Mouse (Mus musculus) forebrain, postnatal 0 days (tissue): ENCODE measurements around the gene 2810004N23Rik. TPM values are rescaled to one million over a fixed set of nuclear protein-coding genes. Genes with fewer than 3 reads are reported as not detected.

Experiments
- ATAC-seq: fragments of 200-750 bp; cut with Nextera tagmentation; 2 replicates; pipeline ENCODE4 v1.8.0; 2017; ENCODE audit warnings: mild to moderate bottlenecking, moderate library complexity
- DNase-seq: peaks from one replicate; pipeline ENCODE4 v3.0.0-alpha.2; 2015
- H3K27ac ChIP-seq: fragments of 300-500 bp; sonication (generic); 2 replicates; pipeline ENCODE4 v1.5.1; 2014; ENCODE audit warnings: low read depth, mild to moderate bottlenecking, antibody characterized with exemption, low read length, moderate library complexity, mixed read lengths
- H3K27me3 ChIP-seq: fragments of 300-500 bp; sonication (generic); 2 replicates; pipeline ENCODE4 v1.6.1; 2014; ENCODE audit warnings: mild to moderate bottlenecking, low read length, mixed read lengths; ENCODE audit not compliant: insufficient read depth
- H3K36me3 ChIP-seq: fragments of 300-500 bp; sonication (generic); 2 replicates; pipeline ENCODE4 v1.6.1; 2014; ENCODE audit warnings: mild to moderate bottlenecking, moderate library complexity; ENCODE audit not compliant: insufficient read depth
- H3K4me1 ChIP-seq: fragments of 300-500 bp; sonication (generic); 2 replicates; pipeline ENCODE4 v1.6.1; 2014; ENCODE audit warnings: antibody characterized with exemption; ENCODE audit not compliant: insufficient read depth
- H3K4me2 ChIP-seq: fragments of 300-500 bp; sonication (generic); 2 replicates; pipeline ENCODE4 v1.6.1; 2014; ENCODE audit warnings: low read depth, mild to moderate bottlenecking, moderate library complexity
- H3K4me3 ChIP-seq: fragments of 300-500 bp; sonication (generic); 2 replicates; pipeline ENCODE4 v1.5.1; 2014; ENCODE audit warnings: low read depth, low read length, mixed read lengths
- H3K9ac ChIP-seq: fragments of 300-500 bp; sonication (generic); 2 replicates; pipeline ENCODE4 v1.6.1; 2014; ENCODE audit warnings: mild to moderate bottlenecking
- H3K9me3 ChIP-seq: fragments of 300-500 bp; sonication (generic); 2 replicates; pipeline ENCODE4 v1.6.1; 2016; ENCODE audit warnings: low read length
- CTCF ChIP-seq: sonication (generic); IDR thresholded peaks from 2 replicates; pipeline ENCODE4 v1.5.1; 2016; ENCODE audit warnings: antibody characterized with exemption, control low read depth, low read depth
- WGBS: fragments of 180-500 bp; shearing (Covaris S2); extraction: QIAGEN DNeasy Blood & Tissue Kit; methylation state at CpG from one replicate; pipeline ENCODE4 v1.1.7; 2014; 5-methylcytosine and 5-hydroxymethylcytosine counted together
- polyA plus RNA-seq: library from polyadenylated mRNA; unstranded; fragments of >200 nt; fragmentation: Nextera tagmentation; extraction: Ambion mirVana; gene quantifications from 2 replicates; pipeline ENCODE4 v1.2.1, GENCODE M21; 2015
- total RNA-seq: library from RNA; depleted of rRNA; stranded (reverse); fragments of >200 nt; gene quantifications from 2 replicates; pipeline ENCODE4 v1.2.3, GENCODE M21; 2014

2810004N23Rik gene
- total and polyA plus RNA-seq, 2 experiments from 2014 or later, result 23.4 to 33.8 TPM

DNA sequence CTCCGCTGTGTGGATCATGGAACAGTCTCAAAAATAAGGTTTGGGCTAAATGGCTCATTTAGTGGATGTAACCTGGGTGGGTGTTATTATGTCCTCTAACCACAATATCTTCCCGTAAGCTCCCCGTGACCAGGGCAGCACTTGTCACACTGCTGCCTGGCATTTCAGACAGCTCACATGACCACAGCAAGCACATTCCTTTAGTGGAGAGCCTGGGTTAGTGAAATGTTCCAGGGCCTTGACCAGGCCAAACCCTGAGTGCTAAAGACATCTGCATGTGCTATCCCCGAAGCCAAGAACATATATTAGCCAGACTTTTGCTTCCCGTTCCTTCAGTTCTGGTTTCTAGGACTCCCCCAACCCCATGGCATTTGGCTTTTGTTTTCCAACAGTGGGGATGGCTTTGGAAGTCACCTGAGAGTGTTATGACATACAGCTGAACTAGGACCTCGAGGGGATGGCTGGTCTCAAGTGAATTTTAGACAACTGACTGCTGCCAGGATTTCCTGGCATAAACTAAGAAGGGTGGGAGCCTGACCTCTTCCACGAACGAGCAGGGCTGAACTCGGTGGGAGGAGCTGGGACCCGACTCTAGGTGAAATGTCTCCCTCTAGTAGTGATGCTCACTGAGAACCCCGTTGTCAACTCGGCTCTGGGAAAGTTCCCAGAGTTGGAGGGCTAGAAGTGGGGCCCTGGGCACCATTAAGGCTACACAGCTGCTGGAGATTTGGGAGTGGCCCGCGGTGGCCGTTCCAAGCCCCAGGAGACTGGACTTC is 29.3 kb downstream of the 2810004N23Rik start:
- DNase-seq (no peak), ATAC-seq (no peak)
- no peak for TF ChIP-seq CTCF
- no peaks in the 10 kb centered on the region for H3K9me3 ChIP-seq
- no peak overlapping the region for H3K27ac ChIP-seq
- H3K9ac ChIP-seq, result no peak overlapping the region
- H3K36me3 ChIP-seq, result peaks cover 34% of the 10 kb centered on the region
- H3K27me3 ChIP-seq, result no peaks in the 10 kb centered on the region
- no peak overlapping the region for H3K4me3 ChIP-seq
- no peak overlapping the region for H3K4me2 ChIP-seq
- 45% methylated on average over 15 of the region's 15 CpGs for WGBS
- no peaks in the 10 kb centered on the region for H3K4me1 ChIP-seq

GRCm38 (mm10) chr8:124831941-124832340 is 31.0 kb downstream of the 2810004N23Rik start:
- Histone ChIP-seq H3K27me3 (no peaks in the 10 kb centered on the region), H3K9me3 (no peaks in the 10 kb centered on the region), H3K4me1 (no peaks in the 10 kb centered on the region), H3K4me2 (no peak overlapping the region), H3K27ac (no peak overlapping the region), H3K4me3 (no peak overlapping the region), H3K9ac (no peak overlapping the region), H3K36me3 (peaks cover 45% of the 10 kb centered on the region)
- 85% methylated on average over 6 of the region's 6 CpGs for WGBS
- no peak for TF ChIP-seq CTCF
- no peak for DNase-seq
- no peak for ATAC-seq

- peaks cover 49% of the 10 kb centered on the region for H3K36me3 ChIP-seq
- H3K9me3 ChIP-seq, result no peaks in the 10 kb centered on the region
- H3K27ac ChIP-seq, result no peak overlapping the region
- DNase-seq, result no peak
- no peak for ATAC-seq
- H3K4me2 ChIP-seq, result no peak overlapping the region
- TF ChIP-seq CTCF, result no peak
- no peak overlapping the region for H3K4me3 ChIP-seq
- H3K4me1 ChIP-seq, result no peaks in the 10 kb centered on the region
- no peaks in the 10 kb centered on the region for H3K27me3 ChIP-seq
- WGBS, result 81% methylated on average over 6 of the region's 6 CpGs
- no peak overlapping the region for H3K9ac ChIP-seq
These were observed 31.4 kb downstream of the 2810004N23Rik start for GRCm38 (mm10) chr8:124831531-124831930.

GRCm38 (mm10) chr8:124830050-124830449 is 32.9 kb downstream of the 2810004N23Rik start:
- peaks cover 61% of the 10 kb centered on the region for H3K36me3 ChIP-seq
- DNase-seq (no peak), ATAC-seq (no peak)
- H3K4me1 ChIP-seq, result no peaks in the 10 kb centered on the region
- no peak overlapping the region for H3K4me2 ChIP-seq
- no peak overlapping the region for H3K4me3 ChIP-seq
- H3K9ac ChIP-seq, result no peak overlapping the region
- 86% methylated on average over 13 of the region's 13 CpGs for WGBS
- no peak overlapping the region for H3K27ac ChIP-seq
- no peak for TF ChIP-seq CTCF
- no peaks in the 10 kb centered on the region for H3K27me3 ChIP-seq
- H3K9me3 ChIP-seq, result no peaks in the 10 kb centered on the region

DNA sequence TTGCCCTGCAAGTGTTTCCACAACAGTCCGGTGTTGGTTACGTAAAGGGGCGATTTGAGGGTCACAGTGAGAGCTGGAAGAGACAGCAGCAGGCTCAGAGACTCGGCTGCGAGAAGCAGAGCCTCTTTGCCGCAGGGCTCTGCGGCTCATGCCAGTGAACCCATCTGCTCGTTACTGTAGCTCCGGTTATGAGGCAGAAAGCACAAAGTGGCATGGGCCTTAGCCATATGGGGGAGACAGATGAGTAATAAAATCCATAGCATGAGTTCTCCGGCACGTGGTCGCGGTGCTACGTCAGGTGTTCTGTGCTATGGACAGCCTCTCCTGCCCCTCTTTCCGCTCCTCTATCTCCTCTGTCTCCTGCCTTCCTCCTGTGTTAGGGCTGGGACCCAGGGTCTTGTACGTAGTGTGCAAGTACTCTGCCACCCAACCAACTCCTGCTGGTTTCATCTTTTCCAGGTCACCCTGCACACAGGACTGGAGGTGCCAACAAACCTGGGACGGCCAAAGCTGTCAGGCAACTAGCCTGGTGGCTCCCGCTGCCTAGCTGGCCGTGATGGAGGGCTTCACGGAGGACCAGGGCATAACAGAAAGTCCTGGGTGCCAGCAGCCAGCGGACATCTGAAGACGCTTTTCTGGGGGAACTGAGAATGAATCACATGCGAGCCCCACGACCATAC is 34.2 kb downstream of the 2810004N23Rik start:
- H3K27me3 ChIP-seq, result no peaks in the 10 kb centered on the region
- TF ChIP-seq CTCF, result no peak
- DNase-seq, result no peak
- H3K9me3 ChIP-seq, result no peaks in the 10 kb centered on the region
- no peak overlapping the region for H3K4me2 ChIP-seq
- 73% methylated on average over 24 of the region's 24 CpGs for WGBS
- peaks cover 72% of the 10 kb centered on the region for H3K36me3 ChIP-seq
- H3K4me3 ChIP-seq, result no peak overlapping the region
- H3K27ac ChIP-seq, result no peak overlapping the region
- ATAC-seq, result peak; percentile 24
- H3K4me1 ChIP-seq, result no peaks in the 10 kb centered on the region
- H3K9ac ChIP-seq, result no peak overlapping the region

DNA sequence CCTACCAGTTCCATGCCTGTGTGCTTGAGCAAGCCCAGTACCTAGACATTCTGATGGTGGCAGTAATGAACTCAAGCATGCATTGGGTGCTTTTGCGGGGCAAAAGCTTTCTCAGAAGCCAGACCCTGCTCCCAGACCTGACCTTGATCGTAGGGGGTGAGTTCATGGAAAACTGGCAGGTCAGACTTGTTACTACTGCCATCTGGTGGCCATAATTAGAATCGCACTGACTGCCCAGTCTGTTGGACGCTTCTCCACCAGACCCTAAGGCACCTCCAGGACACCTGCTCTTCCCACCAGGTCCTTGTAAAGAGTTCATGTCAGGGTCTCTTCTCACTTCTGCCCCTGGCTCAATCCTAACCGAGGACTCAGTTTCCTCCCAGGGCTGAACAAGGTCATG is 35.5 kb downstream of the 2810004N23Rik start:
- ATAC-seq (no peak), DNase-seq (peak; percentile 60)
- Histone ChIP-seq H3K27ac (no peak overlapping the region), H3K4me1 (no peaks in the 10 kb centered on the region), H3K4me3 (no peak overlapping the region), H3K4me2 (no peak overlapping the region), H3K36me3 (peaks cover 85% of the 10 kb centered on the region), H3K27me3 (no peaks in the 10 kb centered on the region), H3K9ac (no peak overlapping the region), H3K9me3 (no peaks in the 10 kb centered on the region)
- WGBS, result 4% methylated on average over 5 of the region's 5 CpGs
- TF ChIP-seq CTCF, result peak; percentile 81

GRCm38 (mm10) chr8:124826658-124827057 is 36.3 kb downstream of the 2810004N23Rik start:
- Histone ChIP-seq H3K4me1 (no peaks in the 10 kb centered on the region), H3K36me3 (peaks cover 85% of the 10 kb centered on the region), H3K9me3 (no peaks in the 10 kb centered on the region), H3K9ac (no peak overlapping the region), H3K27ac (no peak overlapping the region), H3K4me2 (no peak overlapping the region), H3K27me3 (no peaks in the 10 kb centered on the region), H3K4me3 (no peak overlapping the region)
- ATAC-seq, result no peak
- no peak for DNase-seq
- no peak for TF ChIP-seq CTCF
- whole genome bisulfite sequencing, result 37% methylated on average over 7 of the region's 7 CpGs
